Mouse (Mus musculus) lung, adult 18-20 months (tissue): ENCODE data around the gene Mbtd1.

Experiments used
- DNase-seq, 2 experiments: peaks; one replicate each; pipeline ENCODE4 v3.0.0; 2022; ENCODE audit warnings: mixed read lengths in 2 of 2

Gene Mbtd1

DNA sequence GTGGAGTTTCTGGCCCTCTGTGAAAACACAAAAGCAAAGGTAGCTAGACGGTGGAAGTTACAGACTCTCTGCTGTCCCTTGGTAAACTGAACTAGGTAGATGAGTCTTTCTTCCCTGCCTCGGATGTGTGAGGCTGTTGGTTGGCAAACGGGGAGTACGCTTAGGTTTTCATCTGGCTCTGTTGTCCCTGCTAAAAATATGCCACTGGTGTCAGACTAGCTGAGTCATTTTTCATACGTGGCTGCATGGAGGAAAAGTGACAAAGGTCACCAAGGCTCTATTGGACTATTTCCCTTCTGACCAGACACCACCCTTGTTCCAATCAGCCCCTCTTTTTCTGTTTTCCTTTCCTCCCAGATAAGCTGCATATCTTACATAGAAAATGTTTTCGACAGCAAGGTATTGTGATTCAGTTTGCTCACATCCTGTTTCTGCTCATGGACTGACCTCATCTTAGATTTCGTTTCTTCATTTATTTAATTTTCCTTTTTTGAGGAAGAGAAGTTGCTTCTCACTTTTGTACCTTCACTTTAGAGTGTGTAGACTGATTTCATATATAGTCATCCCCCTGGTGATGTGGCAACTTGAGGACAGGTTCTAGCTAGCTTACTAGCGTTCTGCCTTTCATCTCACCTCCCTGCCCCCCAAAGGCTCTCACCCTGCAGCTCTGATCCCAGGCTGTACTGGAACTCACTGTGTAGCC lies 102.1 kb downstream of the Mbtd1 start:
- DNase-seq = peak in 1 of 2 experiments; percentile 25

DNA sequence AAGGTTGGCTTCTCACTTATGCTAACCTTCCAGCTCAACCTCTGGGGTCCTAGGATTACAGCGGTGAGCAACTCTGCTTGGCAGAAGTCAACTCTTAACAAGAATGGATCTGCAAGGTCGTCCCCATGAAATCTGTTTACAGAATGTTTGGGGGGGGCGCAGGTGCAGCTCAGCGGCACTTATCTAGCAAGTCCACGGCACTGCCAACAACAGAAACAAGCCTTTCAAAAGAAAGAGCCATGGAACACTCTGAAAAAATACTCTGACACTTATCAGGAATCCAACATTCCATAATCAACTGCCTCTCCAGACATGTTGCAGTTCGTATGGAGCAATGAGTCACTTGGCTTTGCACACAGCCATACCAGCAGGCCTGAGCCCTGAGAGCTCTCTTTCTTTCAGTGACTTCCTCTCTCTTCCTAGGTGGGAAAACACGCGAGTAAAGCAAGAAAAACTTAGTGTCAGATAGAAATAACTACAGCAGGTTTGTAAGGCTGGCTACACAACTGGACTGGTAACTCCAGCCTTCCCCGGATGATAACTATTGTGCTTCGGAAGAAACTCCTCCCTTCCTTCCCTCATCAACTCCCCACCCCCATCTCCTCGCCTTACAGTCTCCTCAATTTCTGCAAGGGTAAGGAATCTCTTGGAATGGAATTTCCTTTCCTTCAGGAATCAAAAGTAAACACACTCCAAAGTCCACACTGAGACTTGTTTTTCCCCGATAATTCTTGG lies 102.8 kb downstream of the Mbtd1 start:
- peak; percentile 24 to 45 for DNase-seq

DNA sequence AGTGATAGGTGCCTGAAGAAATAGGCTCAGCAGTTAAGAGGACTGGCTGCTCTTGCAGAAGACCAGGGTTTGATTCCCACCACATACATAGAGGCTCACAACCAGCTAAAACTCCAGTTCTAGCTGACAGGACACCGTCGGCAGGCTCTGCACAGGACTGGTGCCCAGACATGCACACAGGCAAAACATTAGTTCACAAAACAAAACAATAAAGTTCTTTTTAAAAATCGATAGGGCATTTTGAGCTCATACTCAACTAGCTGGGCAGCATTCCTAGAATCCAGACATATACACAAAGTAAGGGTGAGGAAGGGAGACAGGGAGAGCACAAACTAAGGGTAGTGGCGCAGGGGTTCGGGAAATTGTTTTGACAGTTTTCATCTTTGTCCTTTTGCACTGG lies 108.9 kb downstream of the Mbtd1 start:
- DNase-seq = no peak

DNA sequence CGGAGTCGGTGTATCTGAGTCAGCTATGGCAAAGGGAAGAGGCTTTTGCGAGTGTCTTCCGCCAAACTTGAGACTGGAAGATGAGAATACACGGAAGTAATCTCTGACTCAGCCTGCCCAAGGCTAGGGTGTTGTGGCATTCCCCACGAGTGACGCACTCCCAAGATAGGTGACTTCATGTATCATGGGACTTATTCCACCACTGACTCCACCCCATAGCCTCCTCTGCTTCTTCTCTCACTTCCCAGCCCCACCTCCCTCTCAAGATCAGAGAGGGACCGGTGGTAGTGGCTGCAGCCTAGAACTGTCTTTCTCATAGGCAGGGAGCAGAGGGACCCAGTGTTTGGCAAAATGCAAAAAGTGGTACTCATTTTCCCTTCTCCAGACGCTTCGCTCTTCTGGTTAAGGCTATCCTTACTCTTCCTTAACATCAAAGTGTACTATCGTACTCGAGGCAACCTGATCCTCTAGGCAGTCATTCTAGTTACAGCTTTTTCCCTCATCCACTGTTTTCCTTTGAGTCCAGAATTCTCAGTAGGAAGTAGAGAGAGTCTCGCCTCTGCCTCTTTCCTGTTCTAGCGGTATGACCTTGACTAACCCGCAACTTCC lies 109.6 kb downstream of the Mbtd1 start:
- DNase-seq = peak; percentile 93 to 96

DNA sequence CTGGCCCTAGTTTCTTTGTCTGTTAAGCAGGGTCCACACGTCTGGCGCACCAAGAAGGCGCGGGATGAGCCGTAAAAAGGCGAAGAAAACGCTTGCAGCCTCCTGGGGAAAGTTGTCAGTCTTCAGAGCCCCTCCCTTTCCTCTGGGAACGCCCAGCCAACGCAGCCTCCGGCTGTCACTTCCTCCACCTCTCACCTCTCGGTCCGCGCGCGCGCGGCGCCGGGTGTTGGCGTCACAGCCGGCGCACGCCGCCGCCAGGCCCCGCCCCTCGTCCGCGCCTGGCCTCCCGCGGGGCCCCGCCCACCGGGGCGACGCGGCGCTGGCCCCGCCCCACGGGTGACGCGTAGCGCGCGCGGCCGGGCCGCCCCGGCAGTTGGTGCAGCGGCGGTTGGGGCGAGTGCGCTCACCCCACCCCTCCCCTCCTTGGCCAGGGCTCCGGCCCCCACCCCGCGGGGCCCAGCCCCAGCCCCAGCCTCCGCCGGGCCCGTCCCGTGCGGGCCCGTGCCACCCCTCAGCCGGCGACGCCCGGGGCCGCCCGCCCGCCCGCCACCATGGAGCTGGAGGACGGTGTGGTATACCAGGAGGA lies 110.2 kb downstream of the Mbtd1 start, which contains the start of gene Spag9:
Gene Spag9, plus strand, starts transcription at position 372 of the 586 bp plus-strand sequence.
- DNase-seq = peak; percentile 94 to 96
